Mouse (Mus musculus): ENCODE measurements around the gene Pigm. TPM values are rescaled to one million over a fixed set of nuclear protein-coding genes. Genes with fewer than 3 reads are reported as not detected.
A peak's percentile ranks its signal among the peaks of the same experiment; 100 is the strongest.

Pigm gene
- polyA plus RNA-seq, 1 experiment, result 4.9 TPM

DNA sequence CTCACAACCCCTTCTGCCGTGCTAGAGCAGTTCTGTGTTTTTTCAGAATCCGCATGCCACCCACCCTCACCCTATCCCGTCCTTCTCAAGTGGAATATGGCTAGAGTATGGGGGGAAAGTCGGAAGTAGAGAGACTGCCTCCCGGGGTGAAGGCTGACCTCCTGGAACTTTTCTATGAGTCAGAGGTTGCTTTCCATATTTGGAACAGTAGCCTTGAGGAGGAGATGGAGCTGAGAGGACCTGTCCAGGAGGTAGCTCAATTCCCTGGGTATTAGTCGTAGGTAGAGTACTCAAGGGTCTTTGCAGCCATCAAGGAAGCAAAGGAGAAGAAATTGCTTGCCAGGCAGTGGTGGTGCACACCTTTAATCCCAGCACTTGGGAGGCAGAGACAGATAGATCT lies 24.3 kb upstream of the Pigm start:
- peak overlapping the region; percentile 54 for H3K27ac ChIP-seq (ENCODE audit: insufficient read depth, low read depth, low read length)
- DNase-seq, result no peak
- no peaks in the 10 kb centered on the region for H3K36me3 ChIP-seq (ENCODE audit: control insufficient read depth, insufficient read depth, low read length)
- 53% methylated on average over 6 of the region's 6 CpGs for WGBS
- TF ChIP-seq CTCF (conservative IDR thresholded peaks at IDR 0.05; ENCODE audit: insufficient read depth, insufficient read length, low read depth, low read length) (no peak), POLR2A (IDR thresholded peaks at IDR 0.05; ENCODE audit: low read depth, low read length) (no peak)
- H3K4me3 ChIP-seq (ENCODE audit: insufficient read depth, low read depth, low read length), result no peak overlapping the region
- H3K4me1 ChIP-seq (ENCODE audit: control insufficient read depth, insufficient read depth, low read length), result peaks cover 3% of the 10 kb centered on the region; the same call in 1 of the 2 replicates
- H3K27me3 ChIP-seq (replicated peaks; ENCODE audit: control insufficient read depth, insufficient read depth, low read length), result no peaks in the 10 kb centered on the region

DNA sequence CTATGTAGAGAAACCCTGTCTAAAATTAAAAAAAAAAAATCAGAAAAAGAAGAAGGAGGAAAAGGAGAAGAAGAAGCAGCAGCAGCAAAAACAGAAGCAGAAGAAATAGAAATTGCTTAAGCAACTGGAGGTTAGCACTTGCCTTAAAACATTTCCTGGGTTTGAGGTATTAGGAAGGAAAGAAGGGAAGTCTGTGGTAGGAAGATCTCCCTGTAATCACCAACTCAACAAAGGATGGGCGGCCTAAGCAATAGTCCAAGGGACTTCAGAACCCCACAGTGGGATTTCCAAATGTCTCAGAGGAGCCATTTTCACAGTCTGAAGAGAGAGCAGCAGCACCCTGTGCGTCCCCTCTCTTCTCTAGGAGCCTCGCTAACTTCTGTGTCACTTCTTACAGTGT lies 23.9 kb upstream of the Pigm start:
- no peaks in the 10 kb centered on the region for H3K27me3 ChIP-seq (replicated peaks; ENCODE audit: control insufficient read depth, insufficient read depth, low read length)
- peaks cover 3% of the 10 kb centered on the region; the same call in 1 of the 2 replicates for H3K4me1 ChIP-seq (ENCODE audit: control insufficient read depth, insufficient read depth, low read length)
- peak overlapping the region; percentile 21; the same call in 1 of the 2 replicates for H3K27ac ChIP-seq (ENCODE audit: insufficient read depth, low read depth, low read length)
- DNase-seq, result no peak
- H3K36me3 ChIP-seq (ENCODE audit: control insufficient read depth, insufficient read depth, low read length), result no peaks in the 10 kb centered on the region
- WGBS, result 73% methylated on average over 3 of the region's 3 CpGs
- no peak overlapping the region for H3K4me3 ChIP-seq (ENCODE audit: insufficient read depth, low read depth, low read length)
- no peak for TF ChIP-seq CTCF (conservative IDR thresholded peaks at IDR 0.05; ENCODE audit: insufficient read depth, insufficient read length, low read depth, low read length)
- no peak for TF ChIP-seq POLR2A (IDR thresholded peaks at IDR 0.05; ENCODE audit: low read depth, low read length)

DNA sequence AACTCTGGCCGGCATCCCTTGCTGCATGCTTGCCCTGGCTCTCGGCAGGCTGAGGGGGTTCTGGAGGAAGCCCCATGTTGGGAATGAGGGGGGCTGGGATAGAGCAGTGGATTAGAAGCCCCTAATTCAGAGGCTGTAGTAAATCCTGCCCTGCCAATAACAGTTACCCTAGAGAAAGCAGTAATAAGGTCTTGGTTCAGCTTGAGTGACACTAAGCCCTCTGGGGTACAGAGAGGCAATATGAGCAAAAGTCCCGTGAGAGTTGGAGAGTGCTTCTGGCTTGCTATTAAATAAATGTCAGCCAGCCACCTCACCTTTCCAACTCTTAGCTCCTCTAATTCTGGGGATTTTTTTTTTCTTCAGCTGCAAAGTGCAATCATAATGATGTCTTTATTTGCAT lies 21.0 kb upstream of the Pigm start:
- 59% methylated on average over 3 of the region's 3 CpGs for WGBS
- no peak for TF ChIP-seq CTCF (conservative IDR thresholded peaks at IDR 0.05; ENCODE audit: insufficient read depth, insufficient read length, low read depth, low read length)
- TF ChIP-seq POLR2A (IDR thresholded peaks at IDR 0.05; ENCODE audit: low read depth, low read length), result no peak
- no peaks in the 10 kb centered on the region for H3K27me3 ChIP-seq (replicated peaks; ENCODE audit: control insufficient read depth, insufficient read depth, low read length)
- H3K27ac ChIP-seq (ENCODE audit: insufficient read depth, low read depth, low read length), result 0 out of 2 replicates have a peak overlapping the region, but pooled peaks have one; percentile 27
- peaks cover under 1% of the 10 kb centered on the region; the same call in 1 of the 2 replicates for H3K4me1 ChIP-seq (ENCODE audit: control insufficient read depth, insufficient read depth, low read length)
- no peak for DNase-seq
- H3K4me3 ChIP-seq (ENCODE audit: insufficient read depth, low read depth, low read length), result no peak overlapping the region
- no peaks in the 10 kb centered on the region for H3K36me3 ChIP-seq (ENCODE audit: control insufficient read depth, insufficient read depth, low read length)

DNA sequence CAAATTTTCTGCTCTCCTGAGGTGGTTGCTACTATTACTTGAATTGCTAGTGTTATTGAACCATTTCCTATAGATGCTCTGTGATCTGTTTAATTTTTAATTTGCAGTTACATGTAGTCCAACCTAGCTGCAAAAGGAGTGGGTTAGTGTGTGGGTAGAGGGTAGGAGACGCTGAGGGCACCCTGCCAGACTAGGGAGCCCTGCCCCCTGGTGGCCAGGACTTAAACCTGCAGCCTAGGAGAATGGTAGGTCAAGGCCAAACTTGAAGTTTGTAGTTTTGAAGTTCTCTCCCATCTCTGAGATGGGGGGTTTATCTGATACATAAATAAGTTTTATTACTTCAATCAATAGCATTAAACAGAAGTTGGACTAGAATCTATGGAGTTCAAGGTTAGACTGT lies 18.8 kb upstream of the Pigm start:
- peak; percentile 67 for DNase-seq
- H3K27ac ChIP-seq (ENCODE audit: insufficient read depth, low read depth, low read length), result no peak overlapping the region
- H3K4me1 ChIP-seq (ENCODE audit: control insufficient read depth, insufficient read depth, low read length), result no peaks in the 10 kb centered on the region; the same call in 1 of the 2 replicates
- H3K4me3 ChIP-seq (ENCODE audit: insufficient read depth, low read depth, low read length), result no peak overlapping the region
- H3K27me3 ChIP-seq (replicated peaks; ENCODE audit: control insufficient read depth, insufficient read depth, low read length), result no peaks in the 10 kb centered on the region
- no peak for TF ChIP-seq POLR2A (IDR thresholded peaks at IDR 0.05; ENCODE audit: low read depth, low read length)
- peak; percentile 87 for TF ChIP-seq CTCF (conservative IDR thresholded peaks at IDR 0.05; ENCODE audit: insufficient read depth, insufficient read length, low read depth, low read length)
- H3K36me3 ChIP-seq (ENCODE audit: control insufficient read depth, insufficient read depth, low read length), result no peaks in the 10 kb centered on the region
- WGBS, result 0% methylated on average over 1 of the region's 1 CpGs

DNA sequence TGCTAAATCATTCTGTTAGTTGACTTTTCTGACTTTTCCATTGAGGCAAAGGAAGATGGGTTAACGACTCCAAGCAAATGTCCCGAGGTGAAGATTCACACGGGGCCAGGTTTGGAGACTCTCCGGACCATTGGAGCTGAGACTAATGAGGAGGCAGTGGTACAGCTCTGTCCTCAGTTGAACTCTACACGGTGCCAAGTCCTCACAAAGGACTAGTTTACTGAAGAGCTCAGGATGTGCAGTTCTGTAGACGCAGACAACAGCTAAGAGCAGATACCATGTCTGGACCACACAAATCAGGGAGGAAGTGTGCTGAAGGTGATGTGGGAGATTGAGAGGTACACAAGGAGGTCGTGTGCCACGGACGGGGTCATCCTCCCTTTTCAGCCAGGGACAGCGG lies 18.0 kb upstream of the Pigm start:
- WGBS, result 47% methylated on average over 10 of the region's 10 CpGs
- TF ChIP-seq POLR2A (IDR thresholded peaks at IDR 0.05; ENCODE audit: low read depth, low read length) (no peak), CTCF (conservative IDR thresholded peaks at IDR 0.05; ENCODE audit: insufficient read depth, insufficient read length, low read depth, low read length) (no peak)
- DNase-seq, result no peak
- Histone ChIP-seq H3K4me1 (ENCODE audit: control insufficient read depth, insufficient read depth, low read length) (no peaks in the 10 kb centered on the region; the same call in 1 of the 2 replicates), H3K36me3 (ENCODE audit: control insufficient read depth, insufficient read depth, low read length) (no peaks in the 10 kb centered on the region), H3K27ac (ENCODE audit: insufficient read depth, low read depth, low read length) (no peak overlapping the region), H3K27me3 (replicated peaks; ENCODE audit: control insufficient read depth, insufficient read depth, low read length) (no peaks in the 10 kb centered on the region), H3K4me3 (ENCODE audit: insufficient read depth, low read depth, low read length) (no peak overlapping the region)

DNA sequence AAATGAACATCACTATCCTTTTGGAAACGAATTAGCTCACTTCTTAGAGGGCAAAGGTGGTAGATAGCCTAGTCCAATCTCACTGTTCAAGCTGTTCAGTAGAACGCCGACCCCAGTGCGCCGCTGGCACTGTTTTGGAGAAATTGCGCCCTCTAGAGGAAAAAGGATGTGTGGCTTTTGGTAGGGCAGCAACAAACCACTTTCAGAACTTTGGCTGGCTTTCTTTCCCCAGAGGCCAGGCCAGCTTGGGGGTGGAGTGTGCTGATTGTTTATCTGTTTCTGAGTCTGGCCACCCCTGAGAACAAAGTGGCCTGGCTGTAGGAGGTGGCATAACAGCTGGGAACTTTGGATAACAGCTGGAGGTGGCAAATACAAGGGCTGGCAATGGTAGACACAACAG lies 11.7 kb upstream of the Pigm start:
- TF ChIP-seq POLR2A (IDR thresholded peaks at IDR 0.05; ENCODE audit: low read depth, low read length), result no peak
- peak; percentile 67 for TF ChIP-seq CTCF (conservative IDR thresholded peaks at IDR 0.05; ENCODE audit: insufficient read depth, insufficient read length, low read depth, low read length)
- Histone ChIP-seq H3K27ac (ENCODE audit: insufficient read depth, low read depth, low read length) (no peak overlapping the region), H3K4me3 (ENCODE audit: insufficient read depth, low read depth, low read length) (no peak overlapping the region), H3K27me3 (replicated peaks; ENCODE audit: control insufficient read depth, insufficient read depth, low read length) (no peaks in the 10 kb centered on the region), H3K4me1 (ENCODE audit: control insufficient read depth, insufficient read depth, low read length) (no peaks in the 10 kb centered on the region), H3K36me3 (ENCODE audit: control insufficient read depth, insufficient read depth, low read length) (no peaks in the 10 kb centered on the region)
- WGBS, result 13% methylated on average over 6 of the region's 6 CpGs
- peak; percentile 60 for DNase-seq

DNA sequence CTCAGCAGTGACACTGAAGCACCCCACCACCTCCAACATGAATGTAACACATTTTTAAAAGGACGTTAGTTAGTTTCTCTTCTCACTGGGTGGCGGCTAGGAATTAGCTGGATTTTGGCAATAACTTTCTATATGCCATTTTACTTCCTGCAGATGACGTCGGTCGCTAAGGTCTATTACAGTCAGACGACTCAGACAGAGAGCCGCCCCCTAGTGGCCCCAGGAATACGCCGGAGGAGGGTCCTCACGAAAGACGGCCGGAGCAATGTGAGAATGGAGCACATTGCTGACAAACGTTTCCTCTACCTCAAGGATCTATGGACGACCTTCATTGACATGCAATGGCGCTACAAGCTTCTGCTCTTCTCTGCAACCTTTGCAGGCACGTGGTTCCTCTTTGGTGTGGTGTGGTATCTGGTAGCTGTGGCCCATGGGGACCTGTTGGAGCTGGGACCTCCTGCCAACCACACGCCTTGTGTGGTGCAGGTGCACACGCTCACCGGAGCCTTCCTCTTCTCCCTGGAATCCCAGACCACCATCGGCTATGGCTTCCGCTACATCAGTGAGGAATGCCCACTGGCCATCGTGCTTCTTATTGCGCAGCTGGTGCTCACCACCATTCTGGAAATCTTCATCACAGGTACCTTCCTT lies 7.5 kb upstream of the Pigm start:
- 36% methylated on average over 23 of the region's 23 CpGs for WGBS
- TF ChIP-seq CTCF (conservative IDR thresholded peaks at IDR 0.05; ENCODE audit: insufficient read depth, insufficient read length, low read depth, low read length), result peak; percentile 46; the same call in 1 of the 2 replicates
- TF ChIP-seq POLR2A (IDR thresholded peaks at IDR 0.05; ENCODE audit: low read depth, low read length), result no peak
- H3K36me3 ChIP-seq (ENCODE audit: control insufficient read depth, insufficient read depth, low read length), result no peaks in the 10 kb centered on the region
- no peaks in the 10 kb centered on the region for H3K4me1 ChIP-seq (ENCODE audit: control insufficient read depth, insufficient read depth, low read length)
- peak; percentile 34 for DNase-seq
- no peaks in the 10 kb centered on the region for H3K27me3 ChIP-seq (replicated peaks; ENCODE audit: control insufficient read depth, insufficient read depth, low read length)
- no peak overlapping the region for H3K4me3 ChIP-seq (ENCODE audit: insufficient read depth, low read depth, low read length)
- H3K27ac ChIP-seq (ENCODE audit: insufficient read depth, low read depth, low read length), result no peak overlapping the region

All from kidney, adult 2 months (tissue).